Mouse (Mus musculus) mouse trophoblast stem cell (cell line): ENCODE results near the gene Med16.

ENCODE experiments used
- in situ Hi-C, 2 experiments: fragments of 300-500 bp; cut with MseI, MboI; formaldehyde crosslinking; loops; 2 replicates in 1 of 2; 3 replicates in 1 of 2; pipeline ENCODE4 v1.15.1; 2025

Med16 gene

GRCm38 (mm10) chr10:79908167-79909091 lies at the start of gene Med16:
Gene Med16 (minus strand): TSS chr10:79908923.
- in situ Hi-C loops: no loop called here

DNA sequence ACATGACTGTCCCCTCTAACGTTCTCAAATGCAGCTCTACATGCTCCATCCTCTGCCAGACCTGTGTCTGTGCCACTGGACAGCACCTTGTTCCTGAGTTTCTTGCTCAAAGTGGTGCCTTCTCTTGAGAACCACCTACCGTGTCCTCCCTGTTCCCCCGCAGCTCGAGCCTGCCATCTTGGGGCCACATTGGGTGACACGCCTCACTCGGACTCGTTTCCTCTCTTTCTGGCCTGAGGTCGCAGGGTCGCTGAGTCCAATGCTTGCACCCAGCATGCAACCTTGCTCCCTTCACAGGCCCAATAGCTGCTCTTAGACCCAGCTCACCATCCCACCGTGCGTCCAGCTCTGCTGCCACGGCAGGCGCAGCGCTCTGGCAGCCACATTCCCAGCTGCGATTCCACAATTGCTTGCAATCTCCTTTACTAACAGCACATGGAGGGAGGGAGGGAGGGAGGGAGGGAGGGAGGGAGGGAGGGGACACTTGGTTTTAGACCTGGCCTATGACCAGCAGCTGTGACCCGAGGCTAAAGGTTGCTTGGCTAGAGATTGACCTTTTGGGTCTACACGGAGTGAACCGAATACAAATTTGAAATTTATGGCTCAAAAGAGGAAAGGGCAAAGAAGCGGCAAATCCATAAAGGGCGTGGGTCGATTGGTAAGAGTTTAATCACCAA lies 49.6 kb upstream of the Med16 start:
- in situ Hi-C loops: loop anchor here in 1 of 2 experiments (10.0 kb wide), 1 partner anchor 73 kb away; the partner anchor contains the start of gene Elane

DNA sequence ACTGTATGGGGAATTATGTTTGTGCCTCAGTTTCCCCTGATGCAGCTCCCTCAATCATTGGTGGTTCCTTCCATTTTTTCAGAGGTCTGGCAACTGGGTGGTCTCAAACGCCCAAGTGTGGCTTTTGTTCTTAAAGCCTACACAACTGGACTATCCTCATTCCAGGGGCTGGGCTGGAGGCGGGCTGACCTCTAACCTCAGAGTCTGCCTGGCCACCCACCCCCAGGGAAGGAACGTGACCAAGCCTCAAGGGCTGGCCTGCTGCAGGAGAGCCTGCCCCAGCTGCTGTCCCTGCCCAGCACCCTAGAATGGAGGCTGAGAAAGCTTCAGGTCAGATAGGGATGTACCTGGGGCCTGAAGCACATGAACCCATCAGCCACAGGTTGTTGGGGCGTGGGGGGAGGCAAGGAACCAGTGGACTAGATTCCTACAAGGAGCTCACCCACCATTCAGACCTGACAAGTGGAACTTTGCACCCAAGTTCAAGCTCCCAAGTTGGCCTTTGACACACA lies 48.0 kb upstream of the Med16 start:
- in situ Hi-C loops: loop anchor here in 1 of 2 experiments (10.0 kb wide), 1 partner anchor 72 kb away; the partner anchor contains the start of gene Elane

GRCm38 (mm10) chr10:79955691-79956090 lies 47.0 kb upstream of the Med16 start:
- in situ Hi-C loops: loop anchor here in 1 of 2 experiments (10.0 kb wide), 1 partner anchor 71 kb away; the partner anchor contains the start of gene Elane

DNA sequence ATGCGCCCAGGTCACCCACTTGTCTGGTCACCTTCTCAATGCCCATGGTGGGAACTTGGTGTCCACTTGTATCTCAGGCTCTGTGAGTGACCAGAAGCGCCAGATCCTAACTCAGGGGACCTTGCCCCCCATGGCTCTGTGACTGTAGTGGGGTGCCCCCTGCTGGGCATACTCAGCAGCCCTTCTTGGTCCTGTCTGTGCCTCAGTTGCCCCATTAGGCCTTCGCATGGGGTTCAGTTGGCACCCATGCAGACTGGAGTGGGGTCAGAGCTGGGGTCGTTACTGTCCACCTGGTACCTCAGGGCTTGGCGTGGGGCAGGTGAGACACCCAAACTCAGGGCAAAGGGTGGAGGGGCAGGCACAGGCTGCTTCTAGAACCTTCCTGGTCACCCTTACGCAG lies 45.2 kb upstream of the Med16 start:
- in situ Hi-C loops: loop anchor here in 1 of 2 experiments (10.0 kb wide), 1 partner anchor 69 kb away; the partner anchor contains the start of gene Elane

- in situ Hi-C loops: loop anchor here in 1 of 2 experiments (10.0 kb wide), 1 partner anchor 66 kb away; the partner anchor contains the start of gene Elane
Observed at GRCm38 (mm10) chr10:79950661-79951060, 41.9 kb upstream of the Med16 start.

GRCm38 (mm10) chr10:79949873-79950272 lies 41.1 kb upstream of the Med16 start:
- in situ Hi-C loops: loop anchor here in 1 of 2 experiments (10.0 kb wide), 1 partner anchor 65 kb away; the partner anchor contains the start of gene Elane

DNA sequence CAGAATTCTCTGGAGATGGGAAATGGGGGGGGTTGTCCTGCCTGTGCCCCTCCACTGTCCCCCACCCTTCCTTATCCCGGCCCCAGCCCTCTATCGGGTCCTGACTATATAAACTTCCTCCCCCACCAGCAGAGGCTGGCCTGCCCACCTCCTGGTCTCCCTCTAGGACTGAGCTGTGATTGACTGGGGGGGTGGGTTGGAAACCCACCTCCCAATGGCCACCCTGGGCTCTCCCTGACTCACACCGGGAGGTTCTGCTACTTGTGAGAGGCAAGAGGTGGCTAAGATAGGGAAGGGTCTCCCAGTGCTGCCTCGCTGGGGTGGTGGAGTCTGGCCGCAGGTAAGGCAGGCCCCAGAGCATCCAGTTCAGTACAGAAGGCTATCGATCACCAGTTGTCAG lies 38.8 kb upstream of the Med16 start:
- in situ Hi-C loops: no loop called here

DNA sequence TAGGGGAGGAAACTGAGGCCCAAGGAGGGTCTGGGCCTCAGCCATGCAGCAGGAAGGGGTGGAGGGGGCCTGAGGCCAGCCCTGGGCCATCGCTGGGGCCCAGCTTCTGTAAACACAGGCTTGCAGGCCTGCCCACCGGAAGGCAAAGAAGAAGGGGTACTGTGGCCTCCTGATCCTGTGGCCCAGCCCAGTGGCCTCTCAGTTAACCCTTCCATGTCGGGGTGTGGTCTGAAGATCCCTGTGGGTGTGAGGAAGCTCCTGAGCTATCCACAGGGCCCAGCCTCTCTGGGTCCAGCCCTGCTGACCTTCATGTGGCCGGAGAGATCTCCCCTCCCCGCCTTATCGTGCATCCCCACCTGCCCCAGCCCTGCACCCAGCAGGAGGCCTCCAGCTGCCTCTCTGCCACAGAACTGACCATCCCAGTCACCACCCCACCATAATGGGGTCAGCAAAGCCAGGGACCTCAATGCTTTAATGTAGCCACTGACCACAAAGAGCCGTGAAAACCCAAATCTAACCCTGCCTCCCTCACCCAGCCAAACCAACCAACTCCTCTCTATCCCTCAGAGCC lies 38.1 kb upstream of the Med16 start:
- in situ Hi-C loops: no loop called here

GRCm38 (mm10) chr10:79945507-79946234 lies 36.9 kb upstream of the Med16 start:
- in situ Hi-C loops: no loop called here

DNA sequence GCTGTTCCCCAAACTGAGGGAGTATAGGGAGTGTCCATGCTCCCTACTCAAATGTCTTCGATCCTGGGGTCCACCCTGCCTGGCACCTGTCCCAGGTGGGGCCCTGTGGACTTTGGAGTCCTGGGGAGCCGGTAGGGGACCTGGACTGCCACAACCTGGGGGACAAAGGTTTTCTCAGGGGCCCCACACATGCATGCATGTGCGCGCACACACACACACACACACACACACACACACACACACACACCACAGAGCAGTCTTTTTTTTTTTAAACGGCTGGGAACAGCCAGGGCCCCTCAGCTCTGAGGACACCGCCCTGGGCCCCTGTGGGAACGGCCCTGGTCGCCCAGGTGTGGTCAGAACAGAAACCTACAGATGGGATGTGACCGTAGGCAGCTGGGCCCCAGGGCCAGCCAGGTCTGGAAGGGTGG lies 34.8 kb upstream of the Med16 start:
- in situ Hi-C loops: no loop called here

DNA sequence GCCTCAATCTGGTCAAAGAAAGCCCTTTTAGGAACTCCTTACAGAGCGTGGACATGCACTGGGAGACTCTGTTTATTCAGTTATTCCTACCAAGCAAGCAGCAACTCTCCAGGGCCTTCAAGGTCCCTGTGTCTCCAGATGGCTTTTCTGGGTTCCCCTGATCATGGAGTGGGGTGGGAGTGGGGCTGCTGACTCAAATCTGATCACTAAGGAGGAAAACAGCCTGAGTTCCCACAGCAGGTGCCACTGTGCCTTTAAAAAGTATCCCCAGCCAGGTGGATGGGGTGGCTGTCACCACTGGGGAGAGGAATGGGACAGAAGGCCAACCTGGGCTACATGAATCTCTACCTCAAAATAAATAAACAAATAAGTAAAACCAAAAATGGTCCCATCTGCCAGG lies 34.3 kb upstream of the Med16 start:
- in situ Hi-C loops: no loop called here

GRCm38 (mm10) chr10:79940749-79941148 lies 32.0 kb upstream of the Med16 start:
- in situ Hi-C loops: no loop called here

DNA sequence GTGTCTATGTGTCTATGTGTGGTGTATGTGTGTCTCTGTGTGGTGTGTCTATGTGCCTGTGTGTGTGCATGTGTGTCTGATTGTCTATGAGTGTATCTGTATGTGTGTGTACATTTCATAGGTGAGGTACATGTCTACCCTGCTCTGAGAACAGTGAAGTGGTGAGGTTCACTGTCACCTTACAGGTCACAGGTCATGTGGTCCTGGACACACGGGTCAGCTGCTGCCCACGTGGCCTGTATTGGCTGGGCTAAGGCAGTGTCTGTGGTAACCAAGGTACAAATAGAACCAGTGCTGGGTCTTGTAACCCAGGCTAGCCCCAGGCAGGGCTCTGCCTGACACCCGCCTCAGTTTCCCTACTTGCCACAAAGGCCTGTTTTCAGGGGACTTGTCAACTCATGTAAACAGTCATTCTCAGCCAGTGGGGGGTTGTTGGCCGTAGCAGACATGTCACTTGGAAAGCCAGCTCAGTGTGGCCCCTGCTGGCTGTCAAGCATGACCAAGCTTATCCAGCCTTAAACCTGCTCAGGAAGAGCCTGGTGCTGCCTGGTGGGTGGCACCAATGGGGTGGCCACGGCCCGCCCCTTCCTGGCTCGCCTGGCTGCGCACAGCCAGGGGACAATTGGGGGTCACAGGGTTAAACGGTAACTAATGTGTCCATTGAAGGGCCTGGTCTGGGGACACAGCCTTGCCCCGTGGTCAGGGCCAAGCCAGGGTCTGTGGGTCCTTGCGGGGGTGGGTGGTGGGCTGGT lies 29.2 kb upstream of the Med16 start:
- in situ Hi-C loops: no loop called here

DNA sequence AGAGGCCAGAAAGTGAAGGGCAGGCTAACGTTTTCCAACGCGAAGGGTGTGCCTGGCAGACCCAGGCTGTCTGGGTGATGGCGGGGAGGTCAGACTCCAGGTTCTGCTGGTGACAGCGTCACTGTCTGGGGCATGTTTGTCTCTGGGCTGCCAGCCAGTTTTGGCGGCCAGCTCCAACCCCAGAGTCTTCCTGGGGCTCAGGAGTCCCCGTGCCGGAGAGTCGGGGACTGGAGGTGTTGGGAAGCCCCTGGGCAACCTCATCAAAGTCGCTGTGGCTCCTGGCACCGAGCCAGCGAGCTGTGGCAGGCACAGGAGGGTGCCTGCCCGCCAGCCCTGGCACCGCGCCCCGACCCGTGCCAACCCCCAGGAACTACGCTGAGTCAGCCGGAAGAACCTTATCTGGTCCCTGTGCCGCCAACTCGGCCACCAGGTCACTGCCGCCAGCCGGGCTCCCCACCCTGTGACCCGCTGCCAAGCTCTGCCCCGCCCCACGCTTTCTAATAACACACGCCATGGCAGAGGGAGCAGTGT lies 28.3 kb upstream of the Med16 start:
- in situ Hi-C loops: no loop called here

- in situ Hi-C loops: no loop called here
Observed at GRCm38 (mm10) chr10:79936284-79936910, 27.7 kb upstream of the Med16 start.

- in situ Hi-C loops: no loop called here
Observed at GRCm38 (mm10) chr10:79934794-79935569, 26.3 kb upstream of the Med16 start.

GRCm38 (mm10) chr10:79934272-79934721 lies 25.6 kb upstream of the Med16 start:
- in situ Hi-C loops: no loop called here

DNA sequence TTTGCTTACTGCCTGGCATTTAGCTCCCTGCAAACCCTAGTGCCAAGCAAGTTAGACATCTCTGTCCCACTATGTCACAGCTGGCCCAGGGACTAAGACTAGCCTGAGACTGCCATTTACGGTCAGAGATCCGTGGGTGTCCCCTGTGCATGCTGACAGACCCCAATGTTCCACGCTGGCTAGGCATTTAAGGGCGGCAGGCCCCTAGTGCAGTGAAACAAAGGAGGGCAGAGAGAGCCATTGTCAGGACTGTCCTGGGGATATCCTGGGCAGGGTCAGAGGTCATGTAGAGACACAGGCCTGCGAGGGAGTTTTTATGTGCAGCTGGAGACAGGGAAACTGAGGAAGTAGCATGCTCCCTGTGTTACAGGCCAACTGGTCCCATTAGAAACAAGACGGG lies 25.1 kb upstream of the Med16 start:
- in situ Hi-C loops: no loop called here
